Mouse (Mus musculus) lung, postnatal 10 days (tissue): ENCODE data around the gene Pelp1.
"Not testable (repeated sequence)": the region's sequence is repeated elsewhere in the genome, so short reads cannot be mapped to it uniquely, and the experiment has no call there.

Experiments used
- DNase-seq: peaks from one replicate; pipeline ENCODE4 v3.0.0; 2021

Gene Pelp1

GRCm38 (mm10) chr11:70409594-70410296, at the start of gene Pelp1:
TSS of gene Pelp1 (minus strand) at chr11:70410031.
- DNase-seq: peak; percentile 94

- no peak for DNase-seq
Observed at GRCm38 (mm10) chr11:70458688-70459600, 49.1 kb upstream of the Pelp1 start, which contains the start of gene Zmynd15. TSS of gene Zmynd15 (plus strand) at chr11:70459433.

- DNase-seq: peak; percentile 35
Observed at GRCm38 (mm10) chr11:70453261-70454044, 43.6 kb upstream of the Pelp1 start.

GRCm38 (mm10) chr11:70451797-70452498, 42.1 kb upstream of the Pelp1 start, which contains the start of gene Med11:
TSS of gene Med11 (plus strand) at chr11:70451919.
- peak; percentile 99 for DNase-seq

- no peak for DNase-seq
Observed at GRCm38 (mm10) chr11:70450926-70451325, 41.1 kb upstream of the Pelp1 start.

GRCm38 (mm10) chr11:70447373-70447772, 37.5 kb upstream of the Pelp1 start:
- no peak for DNase-seq

- no peak for DNase-seq
Observed at GRCm38 (mm10) chr11:70446756-70447155, 36.9 kb upstream of the Pelp1 start.

GRCm38 (mm10) chr11:70444667-70445066, 34.8 kb upstream of the Pelp1 start:
- peak; percentile 21 for DNase-seq

GRCm38 (mm10) chr11:70443964-70444363, 34.1 kb upstream of the Pelp1 start:
- DNase-seq: no peak

GRCm38 (mm10) chr11:70441882-70442281, 32.1 kb upstream of the Pelp1 start:
- DNase-seq: no peak

- no peak for DNase-seq
Observed at GRCm38 (mm10) chr11:70440637-70441036, 30.8 kb upstream of the Pelp1 start.

GRCm38 (mm10) chr11:70438728-70439374, 29.0 kb upstream of the Pelp1 start:
- DNase-seq: no peak

GRCm38 (mm10) chr11:70437426-70437825, 27.6 kb upstream of the Pelp1 start:
- no peak for DNase-seq

- no peak for DNase-seq
Observed at GRCm38 (mm10) chr11:70435476-70435875, 25.6 kb upstream of the Pelp1 start.

GRCm38 (mm10) chr11:70433951-70434350, 24.1 kb upstream of the Pelp1 start:
- DNase-seq: no peak

- peak; percentile 23 for DNase-seq
Observed at GRCm38 (mm10) chr11:70433569-70433943, 23.7 kb upstream of the Pelp1 start.

GRCm38 (mm10) chr11:70432895-70433568, 23.2 kb upstream of the Pelp1 start:
- no peak for DNase-seq

GRCm38 (mm10) chr11:70432048-70432894, 22.4 kb upstream of the Pelp1 start, which contains the start of gene Arrb2:
TSS of gene Arrb2 (plus strand) at chr11:70432635.
- DNase-seq: peak; percentile 99

GRCm38 (mm10) chr11:70431574-70431973, 21.7 kb upstream of the Pelp1 start:
- DNase-seq: no peak

- not testable (repeated sequence) for DNase-seq
Observed at GRCm38 (mm10) chr11:70426598-70426997, 16.8 kb upstream of the Pelp1 start.
